Mouse (Mus musculus) urinary bladder, adult 2 months (tissue): ENCODE data around the gene Slc16a14. TPM values are rescaled to one million over a fixed set of nuclear protein-coding genes. Genes with fewer than 3 reads are reported as not detected.
"Not testable (repeated sequence)": the region's sequence is repeated elsewhere in the genome, so short reads cannot be mapped to it uniquely, and the experiment has no call there.

Experiments
- DNase-seq: peaks from one replicate; pipeline ENCODE4 v3.0.0; 2022; ENCODE audit warnings: low spot score
- polyA plus RNA-seq: library from polyadenylated mRNA; depleted of rRNA; stranded (reverse); fragments of >200 nt; gene quantifications from 2 replicates; pipeline ENCODE4 v1.2.3, GENCODE M21; 2012; rRNA removed

The Slc16a14 gene
- polyA plus RNA-seq: 4.1 and 4.4 TPM in 2 replicates

GRCm38 (mm10) chr1:84934503-84935333, at the start of gene Slc16a14:
Slc16a14 (minus strand) TSS chr1:84935134.
- peak; percentile 27 for DNase-seq

DNA sequence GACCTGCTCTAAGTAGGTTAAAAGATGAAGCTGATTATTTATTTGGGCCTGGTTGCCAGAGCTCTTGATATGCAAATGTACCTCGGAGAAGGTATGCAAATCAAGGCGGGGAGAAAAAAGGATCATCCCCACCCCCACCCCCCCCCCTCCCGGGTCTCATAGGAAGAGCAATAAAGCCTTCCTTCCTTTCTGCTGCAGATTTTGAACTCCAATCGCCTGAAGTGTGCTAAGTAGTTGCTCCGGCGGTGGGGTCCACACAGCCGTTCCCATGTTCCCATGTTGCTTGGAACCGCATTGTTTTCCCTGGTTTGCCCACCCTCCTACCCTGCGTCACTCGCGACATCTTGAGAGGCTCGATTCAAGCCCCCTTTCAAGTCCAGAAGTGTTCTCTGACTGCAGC, 26.8 kb upstream of the Slc16a14 start:
- DNase-seq: not testable (repeated sequence)

- not testable (repeated sequence) for DNase-seq
These were observed 22.8 kb upstream of the Slc16a14 start for GRCm38 (mm10) chr1:84957713-84958112.

- not testable (repeated sequence) for DNase-seq
These were observed 21.8 kb upstream of the Slc16a14 start for GRCm38 (mm10) chr1:84956771-84957170.

DNA sequence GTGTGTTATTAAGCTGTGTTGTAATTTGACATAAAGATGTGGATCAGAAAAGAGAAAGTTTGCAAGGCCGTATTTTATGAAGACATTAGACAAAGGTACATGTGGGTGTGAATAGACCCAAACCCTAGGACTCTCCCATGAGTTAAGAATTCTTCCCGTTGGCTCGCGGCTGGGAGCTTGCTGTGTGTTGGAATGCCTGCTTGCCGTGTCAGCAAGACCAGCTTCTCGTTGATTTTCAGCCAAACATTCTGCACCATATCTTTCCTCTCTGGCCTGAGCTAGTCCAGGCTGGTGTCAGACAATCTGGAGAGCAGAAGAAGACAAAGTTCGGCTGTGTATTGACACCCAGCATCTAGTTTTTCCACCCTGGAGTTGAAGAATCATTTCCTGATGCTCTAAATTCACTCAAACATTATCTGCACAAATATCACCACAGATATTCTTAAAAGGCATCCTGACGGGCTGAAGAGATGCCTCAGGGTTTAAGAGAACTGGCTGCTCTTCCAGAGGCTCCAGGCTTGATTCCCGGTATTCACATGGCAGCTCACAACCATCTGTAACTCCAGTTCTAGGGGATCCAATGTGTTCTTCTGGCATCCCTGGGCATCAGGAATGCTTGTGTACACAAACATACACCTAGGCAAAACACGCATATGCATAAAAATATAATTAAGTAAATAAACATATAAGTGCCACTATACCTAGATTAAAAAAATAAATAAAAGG, 17.7 kb upstream of the Slc16a14 start:
- DNase-seq: no peak

DNA sequence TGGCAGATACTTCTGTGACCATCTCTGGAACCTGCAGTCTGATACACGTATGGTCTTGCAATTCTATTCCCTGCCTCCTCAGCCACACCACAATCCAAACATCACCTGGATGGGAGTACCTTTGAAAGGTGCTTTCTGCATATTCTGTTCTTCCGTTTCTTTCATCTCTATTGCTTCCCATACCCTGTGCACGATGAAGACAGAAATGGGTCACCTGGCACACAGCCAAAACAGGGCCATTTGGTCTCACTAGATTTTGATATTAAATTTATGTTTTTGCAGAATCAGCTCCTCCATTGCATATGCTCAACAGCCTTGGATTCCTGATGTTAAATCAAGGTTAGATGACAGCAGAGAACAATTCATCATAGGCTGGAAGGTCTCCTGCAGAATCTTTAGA, 16.6 kb upstream of the Slc16a14 start:
- DNase-seq: no peak

DNA sequence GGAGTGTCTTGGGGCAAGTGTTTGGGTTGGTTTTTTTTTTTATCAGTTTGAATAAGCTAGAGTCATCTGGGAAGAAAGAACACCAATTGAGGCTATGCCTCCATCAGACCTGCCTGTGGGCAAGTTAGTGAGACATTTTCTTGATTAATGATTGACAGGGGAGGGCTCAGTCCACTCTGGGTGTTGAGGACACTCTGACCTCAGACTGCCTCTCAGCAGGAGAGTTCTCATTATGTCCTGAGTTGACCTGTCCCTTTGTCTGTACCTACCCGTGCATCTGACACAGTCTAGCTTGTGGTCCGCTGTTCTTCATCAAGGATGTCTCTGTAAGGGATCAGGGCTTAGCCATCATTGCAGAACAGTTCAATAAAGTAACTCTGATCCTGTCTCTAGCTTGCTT, 12.5 kb upstream of the Slc16a14 start:
- no peak for DNase-seq

GRCm38 (mm10) chr1:84945950-84946349, 11.0 kb upstream of the Slc16a14 start:
- no peak for DNase-seq

- no peak for DNase-seq
These were observed 8.6 kb upstream of the Slc16a14 start for GRCm38 (mm10) chr1:84943549-84943948.

GRCm38 (mm10) chr1:84942666-84943065, 7.7 kb upstream of the Slc16a14 start:
- DNase-seq: no peak

- DNase-seq: no peak
These were observed 5.4 kb upstream of the Slc16a14 start for GRCm38 (mm10) chr1:84940322-84940721.

DNA sequence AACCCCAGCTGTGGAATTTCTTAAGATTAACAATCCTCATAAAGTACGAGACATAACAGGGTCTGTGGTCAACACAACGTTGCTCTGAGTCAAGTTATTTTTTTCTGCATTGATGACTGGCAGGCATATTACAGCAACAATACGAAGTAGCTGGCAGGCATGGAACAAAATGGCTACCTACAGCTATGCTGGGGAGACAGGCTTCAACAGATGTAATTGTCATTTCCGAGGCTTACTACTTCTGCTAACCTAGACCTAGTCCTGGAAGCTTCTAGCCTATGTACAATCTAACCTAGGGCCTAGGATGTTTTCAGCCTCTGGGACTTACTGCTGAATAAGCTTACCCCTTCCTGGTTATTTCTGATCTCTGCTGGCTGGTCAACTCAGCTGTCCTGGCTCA, 4.5 kb upstream of the Slc16a14 start:
- DNase-seq: no peak

- no peak for DNase-seq
These were observed 2.0 kb upstream of the Slc16a14 start for GRCm38 (mm10) chr1:84936716-84937510.

DNA sequence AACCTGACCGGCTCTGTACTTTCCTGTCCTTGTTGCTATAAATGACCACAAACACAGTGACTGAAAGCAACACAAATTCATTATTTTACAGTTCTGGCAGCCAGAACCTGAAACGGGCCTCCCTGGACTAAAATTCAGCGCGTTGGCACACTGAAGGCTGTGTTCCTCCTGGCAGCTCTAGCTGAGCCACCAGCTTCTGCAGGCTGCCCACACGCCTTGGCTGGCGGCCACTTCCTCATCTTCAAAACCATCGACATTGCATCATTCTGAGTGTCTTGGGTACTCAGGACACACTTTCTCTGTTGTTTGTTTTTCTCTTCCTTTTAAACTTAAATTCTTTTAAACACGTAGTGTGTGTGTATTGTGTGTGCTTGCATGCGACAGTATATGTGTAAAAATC, 734 bp upstream of the Slc16a14 start:
- DNase-seq: no peak

- no peak for DNase-seq
These were observed 807 bp downstream of the Slc16a14 start for GRCm38 (mm10) chr1:84934151-84934502.

DNA sequence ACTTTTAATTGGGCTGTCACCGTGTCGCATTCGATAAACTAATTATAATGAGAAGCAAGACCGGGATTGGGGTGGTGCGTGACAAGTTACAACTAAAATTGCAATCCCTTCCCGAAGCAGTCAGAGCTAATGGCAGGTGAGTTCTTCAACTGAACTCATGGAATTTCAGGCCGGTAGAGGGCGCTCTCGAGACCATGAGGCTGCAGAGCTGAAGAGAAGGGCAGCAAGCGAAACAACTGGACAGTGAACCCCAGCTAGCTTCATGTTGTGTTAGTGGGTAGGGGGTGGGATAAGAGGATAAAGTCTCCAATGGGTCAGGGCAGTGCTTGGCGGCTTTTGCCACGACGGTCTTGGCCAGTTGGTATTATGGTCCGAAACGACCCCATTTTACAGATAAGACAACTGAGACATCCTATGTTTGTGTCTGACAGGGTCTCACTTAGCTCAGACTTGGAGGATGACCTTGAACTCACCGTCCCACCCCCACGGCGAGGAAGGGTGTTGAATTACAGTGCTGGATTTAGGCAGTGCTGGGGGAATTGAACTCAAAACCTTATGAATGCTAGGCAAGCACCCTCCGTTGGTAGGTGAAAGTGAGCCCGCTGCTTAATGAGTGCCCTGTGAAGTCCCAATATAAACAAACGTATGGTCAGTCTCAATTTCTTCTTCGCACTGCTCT, 1.3 kb downstream of the Slc16a14 start:
- DNase-seq: peak; percentile 59

- DNase-seq: no peak
These were observed 9.3 kb downstream of the Slc16a14 start for GRCm38 (mm10) chr1:84925599-84925998.

DNA sequence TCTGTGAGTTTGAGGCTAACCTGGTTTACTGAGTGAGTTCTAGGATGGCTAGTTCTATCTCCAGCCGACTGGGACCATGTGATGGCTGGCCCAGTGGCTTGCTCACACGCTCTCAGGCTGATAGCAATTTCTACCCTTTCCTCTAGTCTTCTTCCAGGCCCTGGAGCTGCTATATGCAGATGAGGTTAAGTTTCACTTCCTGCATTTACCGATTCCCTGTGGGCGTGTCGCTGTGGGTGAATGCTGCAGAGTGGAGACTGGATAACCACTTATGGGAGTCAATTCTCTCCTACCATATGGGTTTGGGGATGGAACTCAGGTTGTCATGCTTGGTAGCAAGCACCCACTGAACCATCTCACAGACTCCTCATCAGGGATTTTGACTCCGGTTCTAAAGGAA, 10.8 kb downstream of the Slc16a14 start:
- DNase-seq: no peak

- DNase-seq: no peak
These were observed 11.5 kb downstream of the Slc16a14 start for GRCm38 (mm10) chr1:84923432-84923831.

GRCm38 (mm10) chr1:84918865-84919264, 16.1 kb downstream of the Slc16a14 start:
- DNase-seq: no peak

DNA sequence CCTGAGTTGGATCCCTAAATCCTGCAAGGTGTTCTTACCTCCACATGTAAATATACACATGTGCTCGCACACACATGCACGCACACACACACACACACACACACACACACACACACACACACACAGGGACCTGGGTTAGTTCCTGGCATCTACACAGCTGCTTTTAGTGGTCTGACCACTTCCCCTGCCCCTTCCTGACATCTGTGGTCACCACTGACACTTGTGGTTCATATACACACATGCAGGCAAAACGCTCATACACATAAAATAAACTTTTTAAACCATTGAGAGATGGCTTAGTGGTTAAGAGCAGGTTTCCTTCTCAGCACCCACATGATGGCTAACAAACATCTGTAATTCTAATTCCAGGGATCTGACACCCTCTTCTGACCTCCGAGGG, 19.9 kb downstream of the Slc16a14 start:
- no peak for DNase-seq

GRCm38 (mm10) chr1:84912571-84912970, 22.4 kb downstream of the Slc16a14 start:
- no peak for DNase-seq
